Mouse (Mus musculus) neural tube, embryonic 13.5 days (tissue): Measurements from ENCODE around the gene Cd22. TPM values are rescaled to one million over a fixed set of nuclear protein-coding genes. Genes with fewer than 3 reads are reported as not detected.

Source experiments
- polyA plus RNA-seq: library from polyadenylated mRNA; unstranded; fragments of >200 nt; fragmentation: Nextera tagmentation; extraction: Ambion mirVana; gene quantifications from 2 replicates; pipeline ENCODE4 v1.2.1, GENCODE M21; 2015

The Cd22 gene
- polyA plus RNA-seq, 1 experiment from 2014 or later = 0.43 TPM

Other genes with a start within 250 kb of the Cd22 start
- gene Etv2, start 244.5 kb downstream of the Cd22 start, polyA plus RNA-seq = not detected in 2 replicates
- gene Rbm42, start 230.0 kb downstream of the Cd22 start, polyA plus RNA-seq = 137 and 142 TPM in 2 replicates
- gene Haus5, start 215.3 kb downstream of the Cd22 start, polyA plus RNA-seq = 22.0 and 22.7 TPM in 2 replicates
- gene Pmis2, start 208.7 kb downstream of the Cd22 start, polyA plus RNA-seq = not detected in 2 replicates
- gene 2200002J24Rik, start 181.4 kb downstream of the Cd22 start, polyA plus RNA-seq = not detected in 2 replicates
- 0.80 and 1.6 TPM in 2 replicates for gene Atp4a, start 168.1 kb downstream of the Cd22 start, polyA plus RNA-seq
- gene Tmem147, start 150.8 kb downstream of the Cd22 start, polyA plus RNA-seq = 253 and 272 TPM in 2 replicates
- 1.6 and 2.9 TPM in 2 replicates for gene Gapdhs, start 136.7 kb downstream of the Cd22 start, polyA plus RNA-seq
- gene Sbsn, start 128.9 kb downstream of the Cd22 start, polyA plus RNA-seq = 1.2 and 2.8 TPM in 2 replicates
- 1.0 TPM in 1 of 2 replicates, not detected in the other for gene Dmkn, start 116.6 kb downstream of the Cd22 start, polyA plus RNA-seq
- 0.85 TPM in 1 of 2 replicates, not detected in the other for gene Krtdap, start 92.4 kb downstream of the Cd22 start, polyA plus RNA-seq
- gene Ffar2, start 56.6 kb downstream of the Cd22 start, polyA plus RNA-seq = 0.32 TPM in 1 of 2 replicates, not detected in the other
- not detected in 2 replicates for gene Ffar3, start 24.2 kb downstream of the Cd22 start, polyA plus RNA-seq
- not detected in 2 replicates for gene Ffar1, start 18.8 kb downstream of the Cd22 start, polyA plus RNA-seq
- 2.6 and 3.1 TPM in 2 replicates for gene Mag, start 34.5 kb upstream of the Cd22 start, polyA plus RNA-seq
- gene Hamp2, start 44.3 kb upstream of the Cd22 start, polyA plus RNA-seq = not detected in 2 replicates
- gene Hamp, start 63.7 kb upstream of the Cd22 start, polyA plus RNA-seq = not detected in 2 replicates
- 34.4 TPM in 2 replicates for gene Usf2, start 76.5 kb upstream of the Cd22 start, polyA plus RNA-seq
- 17.0 and 17.6 TPM in 2 replicates for gene Lsr, start 93.1 kb upstream of the Cd22 start, polyA plus RNA-seq
- gene Fam187b, start 93.4 kb upstream of the Cd22 start, polyA plus RNA-seq = 0.25 and 0.53 TPM in 2 replicates
- 15.9 and 19.6 TPM in 2 replicates for gene Fxyd5, start 162.1 kb upstream of the Cd22 start, polyA plus RNA-seq
- 181 and 239 TPM in 2 replicates for gene Fxyd7, start 171.1 kb upstream of the Cd22 start, polyA plus RNA-seq
- gene Fxyd1, start 176.9 kb upstream of the Cd22 start, polyA plus RNA-seq = 28.2 and 33.9 TPM in 2 replicates
- 2.0 and 2.6 TPM in 2 replicates for gene Lgi4, start 179.0 kb upstream of the Cd22 start, polyA plus RNA-seq
- gene Fxyd3, start 196.4 kb upstream of the Cd22 start, polyA plus RNA-seq = 2.2 and 2.5 TPM in 2 replicates
- gene Hpn, start 234.9 kb upstream of the Cd22 start, polyA plus RNA-seq = 0.25 and 0.62 TPM in 2 replicates
- gene Scn1b, start 246.7 kb upstream of the Cd22 start, polyA plus RNA-seq = 5.1 and 6.8 TPM in 2 replicates